Mouse (Mus musculus): ENCODE results near the gene Grid1. TPM values are rescaled to one million over a fixed set of nuclear protein-coding genes. Genes with fewer than 3 reads are reported as not detected.

Gene Grid1
- polyA plus RNA-seq, 2 experiments, result 0.04 TPM; not detected in 1

GRCm38 (mm10) chr14:34980756-34981155 is 160.8 kb downstream of the Grid1 start:
- 24% methylated on average over 2 of the region's 2 CpGs for WGBS (ENCODE audit: insufficient replicate concordance)
- no peak overlapping the region for H3K4me2 ChIP-seq (ENCODE audit: low read depth)

GRCm38 (mm10) chr14:34989131-34989530 is 169.2 kb downstream of the Grid1 start:
- Histone ChIP-seq H3K27me3 (ENCODE audit: control insufficient read depth, insufficient read depth, low read length) (no peaks in the 10 kb centered on the region), H3K4me2 (ENCODE audit: low read depth) (no peak overlapping the region), H3K27ac (no peak overlapping the region), H3K4me1 (replicated peaks; ENCODE audit: control insufficient read depth in 2 of 2, insufficient read depth in 2 of 2, low read length in 1 of 2) (no peaks in the 10 kb centered on the region), H3K4me3 (ENCODE audit: insufficient read depth in 1 of 2, low read depth in 2 of 2, low read length in 2 of 2) (no peak overlapping the region), H3K9ac (replicated peaks) (no peak overlapping the region), H3K36me3 (replicated peaks; ENCODE audit: control insufficient read depth, insufficient read depth, low read depth) (no peaks in the 10 kb centered on the region), H3K9me3 (ENCODE audit: control insufficient read depth, low read length) (no peaks in the 10 kb centered on the region)
- no peak for DNase-seq (ENCODE audit: low read depth in 3 of 3, low spot score in 3 of 3)
- no peak for ATAC-seq (ENCODE audit: insufficient read depth)
- 66% methylated on average over 5 of the region's 5 CpGs for WGBS (ENCODE audit: insufficient replicate concordance)
- TF ChIP-seq CTCF (IDR thresholded peaks at IDR 0.05; ENCODE audit: low read depth), result no peak
- TF ChIP-seq EP300 (IDR thresholded peaks at IDR 0.05; ENCODE audit: low read depth), result no peak

More at GRCm38 (mm10) chr14:34980756-34981155, 160.8 kb downstream of the Grid1 start:
- Histone ChIP-seq H3K9me3 (ENCODE audit: control insufficient read depth, low read length) (no peaks in the 10 kb centered on the region), H3K4me1 (replicated peaks; ENCODE audit: control insufficient read depth in 2 of 2, insufficient read depth in 2 of 2, low read length in 1 of 2) (no peaks in the 10 kb centered on the region), H3K9ac (replicated peaks) (no peak overlapping the region), H3K27me3 (ENCODE audit: control insufficient read depth, insufficient read depth, low read length) (no peaks in the 10 kb centered on the region), H3K36me3 (replicated peaks; ENCODE audit: control insufficient read depth, insufficient read depth, low read depth) (no peaks in the 10 kb centered on the region), H3K4me3 (ENCODE audit: insufficient read depth in 1 of 2, low read depth in 2 of 2, low read length in 2 of 2) (no peak overlapping the region), H3K27ac (no peak overlapping the region)
- ATAC-seq (ENCODE audit: insufficient read depth), result no peak
- no peak for DNase-seq (ENCODE audit: low read depth in 3 of 3, low spot score in 3 of 3)
- no peak for TF ChIP-seq EP300 (IDR thresholded peaks at IDR 0.05; ENCODE audit: low read depth)
- TF ChIP-seq CTCF (IDR thresholded peaks at IDR 0.05; ENCODE audit: low read depth), result no peak

DNA sequence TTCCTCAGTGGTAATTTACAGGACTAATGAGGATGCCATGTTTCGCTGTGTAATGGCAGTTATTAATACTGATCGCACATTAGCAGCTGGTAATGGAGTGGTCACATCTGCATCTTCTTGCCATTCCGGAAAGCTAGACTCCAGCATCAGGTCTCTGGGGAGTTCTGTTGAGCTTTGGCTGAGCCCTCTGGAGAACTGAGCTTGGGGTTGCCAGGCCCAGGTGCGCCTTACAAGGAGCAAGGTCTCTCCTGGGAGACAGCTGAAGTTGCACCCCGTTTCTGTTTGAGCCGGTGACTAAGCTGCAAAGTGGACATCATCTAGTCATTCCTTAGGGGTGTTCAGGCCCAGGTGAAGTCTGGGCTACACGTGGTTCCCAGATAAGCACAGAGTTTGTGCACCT is 186.8 kb downstream of the Grid1 start:
- ATAC-seq (ENCODE audit: insufficient read depth) (no peak), DNase-seq (ENCODE audit: low read depth in 3 of 3, low spot score in 3 of 3) (no peak)
- Histone ChIP-seq H3K9ac (replicated peaks) (no peak overlapping the region), H3K27me3 (ENCODE audit: control insufficient read depth, insufficient read depth, low read length) (no peaks in the 10 kb centered on the region), H3K36me3 (replicated peaks; ENCODE audit: control insufficient read depth, insufficient read depth, low read depth) (no peaks in the 10 kb centered on the region), H3K4me3 (ENCODE audit: insufficient read depth in 1 of 2, low read depth in 2 of 2, low read length in 2 of 2) (no peak overlapping the region), H3K9me3 (ENCODE audit: control insufficient read depth, low read length) (no peaks in the 10 kb centered on the region), H3K4me2 (ENCODE audit: low read depth) (no peak overlapping the region), H3K4me1 (replicated peaks; ENCODE audit: control insufficient read depth in 2 of 2, insufficient read depth in 2 of 2, low read length in 1 of 2) (no peaks in the 10 kb centered on the region), H3K27ac (no peak overlapping the region)
- no peak for TF ChIP-seq EP300 (IDR thresholded peaks at IDR 0.05; ENCODE audit: low read depth)
- no peak for TF ChIP-seq CTCF (IDR thresholded peaks at IDR 0.05; ENCODE audit: low read depth)
- 60% methylated on average over 7 of the region's 7 CpGs for WGBS (ENCODE audit: insufficient replicate concordance)

- TF ChIP-seq CTCF (IDR thresholded peaks at IDR 0.05; ENCODE audit: low read depth), result no peak
- TF ChIP-seq EP300 (IDR thresholded peaks at IDR 0.05; ENCODE audit: low read depth), result no peak
- Histone ChIP-seq H3K4me3 (ENCODE audit: insufficient read depth in 1 of 2, low read depth in 2 of 2, low read length in 2 of 2) (no peak overlapping the region), H3K27me3 (ENCODE audit: control insufficient read depth, insufficient read depth, low read length) (no peaks in the 10 kb centered on the region), H3K36me3 (replicated peaks; ENCODE audit: control insufficient read depth, insufficient read depth, low read depth) (no peaks in the 10 kb centered on the region), H3K4me1 (replicated peaks; ENCODE audit: control insufficient read depth in 2 of 2, insufficient read depth in 2 of 2, low read length in 1 of 2) (no peaks in the 10 kb centered on the region), H3K4me2 (ENCODE audit: low read depth) (no peak overlapping the region), H3K27ac (no peak overlapping the region), H3K9ac (replicated peaks) (no peak overlapping the region), H3K9me3 (ENCODE audit: control insufficient read depth, low read length) (no peaks in the 10 kb centered on the region)
- 35% methylated on average over 3 of the region's 3 CpGs for WGBS (ENCODE audit: insufficient replicate concordance)
- DNase-seq (ENCODE audit: low read depth in 3 of 3, low spot score in 3 of 3) (no peak), ATAC-seq (ENCODE audit: insufficient read depth) (no peak)
These were observed 188.8 kb downstream of the Grid1 start for GRCm38 (mm10) chr14:35008674-35009073.

DNA sequence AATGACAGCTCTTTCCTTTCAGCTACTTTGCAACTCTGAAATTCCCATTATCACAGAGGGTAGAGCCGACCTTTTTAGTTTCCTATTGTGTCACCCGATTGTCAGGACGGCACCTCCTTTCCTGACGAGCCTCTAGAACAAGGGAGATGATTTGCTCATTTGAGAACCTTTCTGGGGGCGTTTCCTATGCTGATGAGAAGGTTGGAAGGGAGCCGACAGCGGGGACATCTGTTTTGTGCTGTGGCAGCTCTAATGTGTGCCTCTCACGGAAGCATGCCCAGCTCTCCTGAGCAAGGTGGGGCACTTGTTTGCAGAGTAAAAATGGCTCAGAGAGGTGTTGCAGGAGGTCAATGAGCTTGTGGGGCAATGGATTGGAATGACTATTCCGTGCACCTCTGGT is 189.2 kb downstream of the Grid1 start:
- Histone ChIP-seq H3K4me1 (replicated peaks; ENCODE audit: control insufficient read depth in 2 of 2, insufficient read depth in 2 of 2, low read length in 1 of 2) (no peaks in the 10 kb centered on the region), H3K27me3 (ENCODE audit: control insufficient read depth, insufficient read depth, low read length) (no peaks in the 10 kb centered on the region), H3K27ac (no peak overlapping the region), H3K4me2 (ENCODE audit: low read depth) (no peak overlapping the region), H3K4me3 (ENCODE audit: insufficient read depth in 1 of 2, low read depth in 2 of 2, low read length in 2 of 2) (no peak overlapping the region), H3K36me3 (replicated peaks; ENCODE audit: control insufficient read depth, insufficient read depth, low read depth) (no peaks in the 10 kb centered on the region), H3K9me3 (ENCODE audit: control insufficient read depth, low read length) (no peaks in the 10 kb centered on the region), H3K9ac (replicated peaks) (no peak overlapping the region)
- no peak for ATAC-seq (ENCODE audit: insufficient read depth)
- TF ChIP-seq CTCF (IDR thresholded peaks at IDR 0.05; ENCODE audit: low read depth) (no peak), EP300 (IDR thresholded peaks at IDR 0.05; ENCODE audit: low read depth) (no peak)
- WGBS (ENCODE audit: insufficient replicate concordance), result 22% methylated on average over 9 of the region's 9 CpGs
- no peak for DNase-seq (ENCODE audit: low read depth in 3 of 3, low spot score in 3 of 3)
